Mouse (Mus musculus) gastrocnemius, postnatal 36 days (tissue): ENCODE data around the gene Igsf8. TPM values are rescaled to one million over a fixed set of nuclear protein-coding genes. Genes with fewer than 3 reads are reported as not detected.

Experiments used
- total RNA-seq, 2 experiments: library from RNA; stranded (reverse); gene quantifications; 2 replicates each; pipeline ENCODE4 v1.2.3; 2021

Gene Igsf8
- total RNA-seq, 2 experiments from 2014 or later: 8.4 to 9.8 TPM

Other genes starting within 250 kb of the Igsf8 start
- gene Vangl2, start 233.2 kb upstream of the Igsf8 start, total RNA-seq: 1 to 10 TPM; 1.4 TPM
- not detected for gene Nhlh1, start 204.1 kb upstream of the Igsf8 start, total RNA-seq
- gene Copa, start 179.1 kb upstream of the Igsf8 start, total RNA-seq: 10 to 100 TPM; 67.9 to 80.5 TPM
- gene Ncstn, start 178.8 kb upstream of the Igsf8 start, total RNA-seq: 10 to 100 TPM; 25.1 to 28.8 TPM
- gene Pex19, start 134.9 kb upstream of the Igsf8 start, total RNA-seq: 10 to 100 TPM; 73.9 to 77.5 TPM
- 100 to 1,000 TPM; 165 to 181 TPM for gene Dcaf8, start 113.6 kb upstream of the Igsf8 start, total RNA-seq
- gene Pea15a, start 54.8 kb upstream of the Igsf8 start, total RNA-seq: 10 to 100 TPM; 22.5 to 28.4 TPM
- gene Casq1, start 41.8 kb upstream of the Igsf8 start, total RNA-seq: 1,000 to 10,000 TPM; 4,749 to 5,131 TPM
- under 1 TPM; 0.51 to 0.72 TPM for gene Atp1a4, start 3.2 kb upstream of the Igsf8 start, total RNA-seq
- gene Atp1a2, start 36.4 kb downstream of the Igsf8 start, total RNA-seq: 1,000 to 10,000 TPM in 1 of 2 experiments, 100 to 1,000 TPM in 1; 930 to 1,020 TPM
- not detected for gene Kcnj9, start 67.7 kb downstream of the Igsf8 start, total RNA-seq
- gene Kcnj10, start 79.6 kb downstream of the Igsf8 start, total RNA-seq: not detected
- 1 to 10 TPM; 3.3 to 4.0 TPM for gene Pigm, start 114.9 kb downstream of the Igsf8 start, total RNA-seq
- gene Slamf9, start 213.7 kb downstream of the Igsf8 start, total RNA-seq: under 1 TPM; 0.20 to 0.33 TPM
- gene Igsf9, start 220.1 kb downstream of the Igsf8 start, total RNA-seq: under 1 TPM; 0.36 to 0.59 TPM
- 10 to 100 TPM; 20.4 to 23.5 TPM for gene Tagln2, start 238.4 kb downstream of the Igsf8 start, total RNA-seq